Mouse (Mus musculus): ENCODE results near the gene Gpr85. TPM values are rescaled to one million over a fixed set of nuclear protein-coding genes. Genes with fewer than 3 reads are reported as not detected.
"Not testable (repeated sequence)": the region's sequence is repeated elsewhere in the genome, so short reads cannot be mapped to it uniquely, and the experiment has no call there.

Gene Gpr85
- polyA plus RNA-seq, 1 experiment from 2014 or later = 113 TPM

DNA sequence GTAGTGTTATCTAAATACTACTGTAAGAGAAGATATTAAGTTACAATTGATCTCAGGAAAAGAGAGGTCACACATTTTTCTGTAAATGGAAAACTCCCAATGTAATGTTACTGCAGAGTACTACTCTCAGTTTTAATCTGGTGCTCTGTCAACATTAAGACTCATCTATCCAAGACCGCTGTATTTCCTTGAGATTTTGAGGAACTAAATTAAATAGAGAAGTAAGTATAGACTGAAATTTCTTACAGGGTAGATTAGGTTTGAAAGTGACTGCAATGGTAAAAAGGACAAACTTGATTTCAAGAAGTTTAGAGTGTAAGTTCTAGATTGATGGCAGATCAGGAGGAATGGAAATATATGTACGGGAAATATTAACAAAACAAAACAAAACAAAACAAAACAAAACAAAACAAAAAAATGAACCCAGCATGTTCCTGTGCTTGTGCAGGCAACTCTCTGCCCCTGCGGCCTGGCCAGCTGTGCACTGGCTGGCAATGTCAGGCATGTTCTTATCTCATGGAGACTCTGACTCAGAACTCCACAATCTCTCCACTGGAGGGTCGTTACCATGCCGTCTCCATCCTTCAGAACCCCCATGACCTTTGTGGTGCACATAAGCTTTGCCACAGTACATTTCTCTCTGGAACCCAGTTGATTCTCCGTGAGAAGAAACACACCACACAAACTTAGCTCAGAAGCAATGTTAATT, 20.3 kb upstream of the Gpr85 start:
- Histone ChIP-seq H3K9me3 (ENCODE audit: control insufficient read depth, low read length) (no peaks in the 10 kb centered on the region), H3K27me3 (ENCODE audit: control insufficient read depth, insufficient read depth, low read length) (no peaks in the 10 kb centered on the region), H3K4me1 (replicated peaks; ENCODE audit: control insufficient read depth, insufficient read depth, low read length) (no peaks in the 10 kb centered on the region), H3K4me3 (replicated peaks; ENCODE audit: low read length) (no peak overlapping the region), H3K9ac (no peak overlapping the region), H3K36me3 (replicated peaks; ENCODE audit: control insufficient read depth, insufficient read depth) (no peaks in the 10 kb centered on the region), H3K27ac (no peak overlapping the region), H3K4me2 (replicated peaks) (no peak overlapping the region)
- ATAC-seq (ENCODE audit: low FRiP score) = no peak
- WGBS = 91% methylated on average over 6 of the region's 6 CpGs
- DNase-seq (ENCODE audit: low spot score) = no peak

DNA sequence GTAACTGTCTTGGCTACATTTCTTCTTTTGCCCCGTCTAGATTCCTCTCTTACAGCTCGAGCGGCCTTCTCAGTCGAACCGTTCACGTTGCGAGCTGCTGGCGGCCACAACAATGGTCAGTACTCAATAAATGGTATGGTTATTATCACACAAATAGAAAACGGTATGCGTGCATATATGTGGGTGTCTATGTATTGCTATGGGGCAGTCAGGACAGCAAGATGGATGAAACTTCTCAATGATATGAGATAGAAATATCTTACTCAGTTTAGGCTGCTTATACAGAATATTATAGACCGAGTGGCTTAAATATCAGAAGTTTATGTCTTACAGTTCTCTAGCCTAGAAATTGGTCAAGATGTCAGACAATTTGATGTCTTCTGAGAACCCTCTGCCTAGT, 14.5 kb upstream of the Gpr85 start:
- H3K27ac ChIP-seq = no peak overlapping the region
- no peaks in the 10 kb centered on the region for H3K9me3 ChIP-seq (ENCODE audit: control insufficient read depth, low read length)
- no peaks in the 10 kb centered on the region for H3K27me3 ChIP-seq (ENCODE audit: control insufficient read depth, insufficient read depth, low read length)
- 16% methylated on average over 10 of the region's 11 CpGs for WGBS
- H3K9ac ChIP-seq = no peak overlapping the region
- DNase-seq (ENCODE audit: low spot score) (no peak), ATAC-seq (ENCODE audit: low FRiP score) (no peak)
- H3K4me3 ChIP-seq (replicated peaks; ENCODE audit: low read length) = no peak overlapping the region
- no peaks in the 10 kb centered on the region for H3K4me1 ChIP-seq (replicated peaks; ENCODE audit: control insufficient read depth, insufficient read depth, low read length)
- H3K4me2 ChIP-seq (replicated peaks) = no peak overlapping the region
- H3K36me3 ChIP-seq (replicated peaks; ENCODE audit: control insufficient read depth, insufficient read depth) = no peaks in the 10 kb centered on the region

DNA sequence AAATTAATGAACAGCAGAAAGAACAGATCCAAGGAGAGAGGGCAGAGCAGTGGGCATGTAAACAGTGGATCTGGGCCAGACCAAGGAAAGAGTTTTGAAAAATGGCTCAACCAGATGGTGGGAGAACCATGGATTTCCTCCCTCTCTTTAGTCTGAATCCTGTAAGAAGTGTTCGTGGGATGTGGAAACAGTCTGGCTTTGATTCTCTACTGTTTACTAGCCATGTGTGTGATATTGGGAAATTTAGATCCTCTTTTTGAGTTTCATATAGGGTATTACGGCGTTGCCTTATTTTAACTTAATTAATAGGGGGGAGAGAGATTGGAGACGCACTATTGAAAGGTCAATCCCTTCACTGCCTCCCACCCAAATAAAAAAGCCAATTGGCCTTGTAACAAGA, 13.5 kb upstream of the Gpr85 start:
- H3K27me3 ChIP-seq (ENCODE audit: control insufficient read depth, insufficient read depth, low read length) = no peaks in the 10 kb centered on the region
- H3K4me2 ChIP-seq (replicated peaks) = no peak overlapping the region
- H3K4me3 ChIP-seq (replicated peaks; ENCODE audit: low read length) = no peak overlapping the region
- no peaks in the 10 kb centered on the region for H3K9me3 ChIP-seq (ENCODE audit: control insufficient read depth, low read length)
- no peaks in the 10 kb centered on the region for H3K36me3 ChIP-seq (replicated peaks; ENCODE audit: control insufficient read depth, insufficient read depth)
- H3K9ac ChIP-seq = no peak overlapping the region
- 64% methylated on average over 4 of the region's 4 CpGs for WGBS
- ATAC-seq (ENCODE audit: low FRiP score) (no peak), DNase-seq (ENCODE audit: low spot score) (no peak)
- no peak overlapping the region for H3K27ac ChIP-seq
- no peaks in the 10 kb centered on the region for H3K4me1 ChIP-seq (replicated peaks; ENCODE audit: control insufficient read depth, insufficient read depth, low read length)

DNA sequence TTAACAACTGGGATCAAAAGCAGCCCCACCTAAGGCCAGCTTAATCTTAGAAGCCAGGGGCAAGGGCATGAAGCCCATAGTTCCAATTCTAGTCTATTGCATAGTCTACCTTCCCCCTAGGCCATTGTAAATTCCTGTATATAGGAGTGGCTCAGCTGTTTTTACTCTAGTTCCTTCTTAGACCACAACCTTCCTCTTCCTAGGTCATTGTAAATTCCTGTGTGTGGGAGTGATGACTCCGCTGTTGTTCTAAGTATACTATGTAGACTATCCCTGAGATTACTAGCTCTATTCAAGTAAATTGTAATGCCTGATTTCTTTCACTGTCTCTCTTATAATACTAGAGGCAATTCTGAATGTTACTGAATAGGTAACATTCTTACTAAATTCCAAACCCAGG, 6.3 kb upstream of the Gpr85 start:
- WGBS = 95% methylated on average over 1 of the region's 1 CpGs
- not testable (repeated sequence) for H3K4me1 ChIP-seq (replicated peaks; ENCODE audit: control insufficient read depth, insufficient read depth, low read length); H3K4me2 ChIP-seq (replicated peaks); H3K9me3 ChIP-seq (ENCODE audit: control insufficient read depth, low read length); H3K36me3 ChIP-seq (replicated peaks; ENCODE audit: control insufficient read depth, insufficient read depth); ATAC-seq (ENCODE audit: low FRiP score); H3K27me3 ChIP-seq (ENCODE audit: control insufficient read depth, insufficient read depth, low read length); H3K9ac ChIP-seq; H3K27ac ChIP-seq; H3K4me3 ChIP-seq (replicated peaks; ENCODE audit: low read length); DNase-seq (ENCODE audit: low spot score)

DNA sequence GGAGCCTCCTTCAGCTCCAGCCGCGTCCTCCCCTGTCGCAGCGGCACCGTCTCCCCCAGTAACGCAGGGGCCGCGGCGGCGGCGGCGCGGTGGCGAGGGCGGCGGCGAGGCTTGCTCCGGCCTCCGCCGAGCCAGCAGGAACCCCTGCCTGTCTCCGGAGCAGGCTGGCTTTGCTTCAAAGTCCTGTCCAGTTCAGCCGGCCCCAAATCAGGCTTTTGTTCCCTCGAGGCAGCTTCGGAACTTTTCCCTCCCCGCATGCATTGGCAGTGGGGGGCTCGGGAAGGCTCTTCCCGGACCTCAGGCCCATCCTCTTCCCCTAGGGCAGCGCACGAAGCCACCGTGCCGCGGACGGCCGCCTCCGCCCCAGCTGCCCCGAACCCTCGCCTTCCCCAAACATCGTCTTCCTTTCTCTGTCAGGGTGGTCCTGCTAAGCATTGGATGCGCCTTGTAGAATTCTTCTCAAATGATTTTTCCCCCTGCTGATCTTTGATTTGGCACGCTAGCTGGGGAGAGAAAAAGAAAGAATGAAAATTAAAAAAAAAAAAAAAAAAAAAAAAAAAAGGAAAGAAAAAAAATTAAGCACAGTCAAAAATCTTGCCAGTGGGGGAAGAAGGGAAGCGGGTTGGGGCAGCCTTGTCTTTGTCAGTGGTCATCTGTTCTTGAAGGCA, 931 bp downstream of the Gpr85 start:
- Histone ChIP-seq H3K4me3 (replicated peaks; ENCODE audit: low read length) (peak overlapping the region; percentile 80), H3K36me3 (replicated peaks; ENCODE audit: control insufficient read depth, insufficient read depth) (peaks cover 4% of the 10 kb centered on the region; the same call in 1 of the 2 replicates), H3K27ac (peak overlapping the region; percentile 100), H3K9ac (peak overlapping the region; percentile 99), H3K4me1 (replicated peaks; ENCODE audit: control insufficient read depth, insufficient read depth, low read length) (peaks cover 7% of the 10 kb centered on the region; the same call in 1 of the 2 replicates), H3K4me2 (replicated peaks) (peak overlapping the region; percentile 80), H3K9me3 (ENCODE audit: control insufficient read depth, low read length) (no peaks in the 10 kb centered on the region), H3K27me3 (ENCODE audit: control insufficient read depth, insufficient read depth, low read length) (no peaks in the 10 kb centered on the region)
- under 1% methylated on average over 41 of the region's 41 CpGs for whole genome bisulfite sequencing
- DNase-seq (ENCODE audit: low spot score) (no peak), ATAC-seq (ENCODE audit: low FRiP score) (peak; percentile 91)

DNA sequence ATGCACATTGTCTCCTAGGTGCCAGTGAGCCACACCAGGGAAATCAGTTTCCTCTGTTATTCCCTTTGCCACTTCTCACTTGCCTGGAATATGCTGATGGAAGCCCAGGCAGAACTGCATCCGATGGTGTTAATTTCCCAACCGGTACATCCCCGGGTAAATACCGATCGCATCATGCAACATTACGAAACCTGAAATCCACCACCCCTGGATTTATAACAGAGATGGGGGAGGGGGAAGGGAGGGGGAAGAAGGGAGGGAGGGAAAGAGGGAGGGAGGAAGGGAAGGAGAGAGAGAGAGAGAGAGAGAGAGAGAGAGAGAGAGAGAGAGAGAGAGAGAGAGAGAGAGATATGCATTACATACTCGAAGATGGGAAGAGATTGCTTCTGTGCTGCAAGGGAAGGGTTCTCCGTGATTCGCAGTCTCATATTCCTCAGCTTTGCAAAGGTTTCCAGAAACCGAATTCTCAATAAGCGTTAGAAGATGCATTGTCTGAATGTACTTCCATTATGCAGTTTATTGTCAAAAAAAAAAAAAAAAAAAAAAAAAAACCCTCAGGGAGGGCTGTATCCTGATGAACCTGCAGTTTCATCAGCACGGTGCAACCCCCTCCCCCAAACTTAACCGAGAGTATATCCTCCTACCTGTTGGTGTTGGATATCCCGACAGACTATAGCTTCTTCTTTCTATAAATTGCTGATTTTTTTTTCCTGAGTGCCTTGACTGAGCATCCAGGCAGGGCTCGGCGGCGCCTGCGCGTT, 1.6 kb downstream of the Gpr85 start:
- H3K9me3 ChIP-seq (ENCODE audit: control insufficient read depth, low read length) = no peaks in the 10 kb centered on the region
- DNase-seq (ENCODE audit: low spot score) (peak; percentile 89), ATAC-seq (ENCODE audit: low FRiP score) (peak; percentile 25)
- no peaks in the 10 kb centered on the region for H3K27me3 ChIP-seq (ENCODE audit: control insufficient read depth, insufficient read depth, low read length)
- peak overlapping the region; percentile 80 for H3K4me2 ChIP-seq (replicated peaks)
- H3K4me1 ChIP-seq (replicated peaks; ENCODE audit: control insufficient read depth, insufficient read depth, low read length) = peaks cover 13% of the 10 kb centered on the region
- under 1% methylated on average over 19 of the region's 19 CpGs for WGBS
- peak overlapping the region; percentile 100 for H3K27ac ChIP-seq
- peak overlapping the region; percentile 99 for H3K9ac ChIP-seq
- peaks cover 7% of the 10 kb centered on the region; the same call in 1 of the 2 replicates for H3K36me3 ChIP-seq (replicated peaks; ENCODE audit: control insufficient read depth, insufficient read depth)
- H3K4me3 ChIP-seq (replicated peaks; ENCODE audit: low read length) = peak overlapping the region; percentile 80

DNA sequence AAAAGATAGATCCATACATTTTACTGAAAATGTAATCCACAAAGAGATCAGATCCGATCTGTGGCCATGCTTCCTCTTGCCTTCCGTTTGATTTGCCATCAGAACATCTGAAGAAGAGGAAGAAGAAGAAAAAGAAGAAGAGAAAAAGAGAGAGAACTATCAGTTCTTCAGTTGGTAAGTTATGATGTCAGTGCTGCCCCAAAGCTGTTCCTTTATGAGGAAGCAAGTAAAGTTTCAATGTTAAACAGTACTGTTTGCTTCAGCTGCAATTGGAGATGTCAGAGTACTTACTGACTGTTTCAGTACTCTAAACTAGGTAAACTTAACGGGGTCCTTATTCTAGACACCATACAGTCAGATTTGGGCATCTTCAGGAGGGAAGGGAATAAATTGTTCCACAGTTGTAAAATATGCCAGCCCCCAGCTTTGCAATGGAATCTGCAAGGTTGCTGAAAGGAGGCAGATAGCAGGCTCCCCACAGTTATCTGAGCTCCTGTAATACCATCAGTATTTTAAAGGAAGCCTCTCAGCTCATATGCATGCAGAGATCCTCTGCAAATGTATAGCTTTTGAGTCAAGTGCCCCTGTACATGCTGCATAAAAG, 2.7 kb downstream of the Gpr85 start:
- peak; percentile 35 for DNase-seq (ENCODE audit: low spot score)
- no peaks in the 10 kb centered on the region for H3K9me3 ChIP-seq (ENCODE audit: control insufficient read depth, low read length)
- no peak for ATAC-seq (ENCODE audit: low FRiP score)
- peak overlapping the region; percentile 100 for H3K27ac ChIP-seq
- peaks cover 8% of the 10 kb centered on the region; the same call in 1 of the 2 replicates for H3K36me3 ChIP-seq (replicated peaks; ENCODE audit: control insufficient read depth, insufficient read depth)
- WGBS = 76% methylated on average over 3 of the region's 3 CpGs
- H3K4me2 ChIP-seq (replicated peaks) = peak overlapping the region; percentile 80
- H3K4me1 ChIP-seq (replicated peaks; ENCODE audit: control insufficient read depth, insufficient read depth, low read length) = peaks cover 22% of the 10 kb centered on the region
- peak overlapping the region; percentile 80 for H3K4me3 ChIP-seq (replicated peaks; ENCODE audit: low read length)
- peak overlapping the region; percentile 99 for H3K9ac ChIP-seq
- H3K27me3 ChIP-seq (ENCODE audit: control insufficient read depth, insufficient read depth, low read length) = no peaks in the 10 kb centered on the region

DNA sequence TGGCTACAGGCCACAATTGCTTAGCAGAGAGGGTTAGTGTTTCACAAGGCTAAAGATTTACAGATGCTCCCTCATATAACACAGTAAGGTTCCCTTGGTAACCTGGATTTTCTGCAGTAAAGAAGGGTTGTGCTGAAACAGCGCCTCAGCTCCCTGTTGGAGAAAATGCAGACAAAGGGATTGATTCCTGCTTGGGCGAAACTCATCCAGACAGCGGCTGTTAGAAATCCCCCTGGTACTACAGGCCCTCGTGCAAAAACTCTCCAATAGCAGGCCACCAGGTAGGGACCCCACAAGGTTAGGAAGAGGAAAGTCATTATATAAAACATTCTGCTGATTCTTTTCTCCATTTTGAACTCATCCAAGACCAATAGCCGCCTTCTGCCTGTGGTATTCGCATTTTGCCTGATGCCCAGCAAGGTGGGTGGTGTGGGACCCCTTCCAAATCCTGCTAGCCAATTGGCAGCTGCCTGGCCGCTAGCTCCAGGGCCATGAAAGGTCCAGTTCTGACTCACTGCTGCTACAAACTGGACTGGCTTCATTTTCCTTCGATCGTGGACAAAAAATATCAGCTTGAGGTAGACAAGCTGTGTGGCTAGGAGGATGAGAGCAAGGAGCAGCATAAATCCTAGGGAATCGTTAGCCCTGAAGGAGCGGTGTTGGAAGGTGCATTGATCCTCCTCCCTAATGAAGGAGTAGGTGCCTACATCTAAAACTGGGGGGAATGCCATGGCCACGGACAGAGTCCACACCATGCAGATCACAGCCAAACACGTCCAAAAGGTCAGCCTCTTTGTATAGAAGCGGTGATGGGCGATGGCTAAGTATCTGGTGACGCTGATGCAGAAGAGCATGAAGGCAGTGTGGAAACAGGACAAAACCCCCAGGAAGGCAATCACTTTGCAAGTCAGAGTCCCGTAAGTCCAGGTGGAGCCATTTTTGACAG, 3.7 kb downstream of the Gpr85 start:
- H3K4me1 ChIP-seq (replicated peaks; ENCODE audit: control insufficient read depth, insufficient read depth, low read length) = peaks cover 22% of the 10 kb centered on the region
- H3K9me3 ChIP-seq (ENCODE audit: control insufficient read depth, low read length) = no peaks in the 10 kb centered on the region
- H3K4me2 ChIP-seq (replicated peaks) = peak overlapping the region; percentile 80
- peak; percentile 44 for ATAC-seq (ENCODE audit: low FRiP score)
- WGBS = 40% methylated on average over 17 of the region's 17 CpGs
- H3K27ac ChIP-seq = peak overlapping the region; percentile 100
- no peaks in the 10 kb centered on the region for H3K27me3 ChIP-seq (ENCODE audit: control insufficient read depth, insufficient read depth, low read length)
- peak; percentile 71 for DNase-seq (ENCODE audit: low spot score)
- H3K36me3 ChIP-seq (replicated peaks; ENCODE audit: control insufficient read depth, insufficient read depth) = peaks cover 11% of the 10 kb centered on the region; the same call in 1 of the 2 replicates
- H3K4me3 ChIP-seq (replicated peaks; ENCODE audit: low read length) = peak overlapping the region; percentile 80
- H3K9ac ChIP-seq = peak overlapping the region; percentile 99
